ENCODE assay signal across 19 mouse cellular contexts in the genomic region with DNA sequence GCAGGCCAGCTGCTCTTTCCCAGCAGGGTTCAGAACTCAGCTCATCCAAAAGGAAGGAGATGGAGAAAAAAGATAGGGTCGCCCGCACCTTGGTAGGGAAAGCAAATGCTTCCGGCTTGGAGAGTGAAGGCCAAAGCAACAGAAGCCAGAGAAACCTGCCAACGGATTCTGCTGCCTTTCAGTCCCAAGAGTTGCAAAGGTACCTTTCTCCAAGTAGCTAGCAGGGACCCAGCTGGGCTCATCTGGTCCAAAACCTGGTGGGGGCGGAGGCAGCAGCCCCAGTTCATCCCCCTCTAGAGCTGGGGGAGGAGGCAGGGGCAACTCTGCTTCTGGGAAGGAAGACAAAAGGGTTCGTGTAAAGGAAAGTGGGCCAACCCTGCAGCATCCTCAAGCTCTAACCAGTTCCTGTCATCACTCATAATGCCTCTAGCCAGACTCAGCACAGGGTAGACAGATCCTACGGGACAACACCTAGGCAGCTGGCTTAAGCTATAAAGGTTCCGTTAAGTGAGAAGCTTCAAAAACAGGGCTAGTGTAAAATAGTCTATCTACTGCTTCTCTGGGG. TPM values are rescaled to one million over a fixed set of nuclear protein-coding genes. Genes with fewer than 3 reads are reported as not detected.
DNase-seq lines count a peak whose midpoint lies in the region; ATAC-seq and TF ChIP-seq lines count a peak whose summit lies in the region.
"Had no signal": no experiment of that assay in that cellular context is flagged by ENCODE, and none has a peak within 500 bp of the region (broad histone marks: within the 10 kb centered on the region; RNA-seq: fewer than 3 reads in every experiment).

No protein-coding gene starts in this region.

- no peak for ATAC-seq in lung, embryonic 15.5 days (ENCODE audit: borderline replicate concordance, extremely low read depth, low FRiP score, low TSS enrichment)
- ATAC-seq in intestine, postnatal 0 days: no peak

- H3K4me2 ChIP-seq in lung, embryonic 15.5 days: peak overlapping the region; percentile 42; the same call in 1 of the 2 replicates
- peak overlapping the region; percentile 51 for H3K4me2 ChIP-seq in intestine, postnatal 0 days (replicated peaks; ENCODE audit: low read depth)
- H3K4me2 ChIP-seq: neural tube, embryonic 15.5 days had no signal

- peak; percentile 86 for DNase-seq in heart, adult 11 months
- DNase-seq in heart, postnatal 14 days: no peak
- no peak for DNase-seq in lung, postnatal 10 days
- peak; percentile 72 for DNase-seq in thymus, postnatal 25 days
- DNase-seq in adrenal gland, postnatal 36 days: no peak
- no peak for DNase-seq in lung, postnatal 25 days (ENCODE audit: low spot score)
- DNase-seq: cerebellum, adult 11 months; gastrocnemius, postnatal 14 days; kidney, adult 8-10 months; layer of hippocampus, postnatal 36 days; lung, embryonic 14.5 days had no signal

- 34% methylated on average over 8 of the region's 8 CpGs for WGBS in lung, embryonic 15.5 days
- WGBS in intestine, postnatal 0 days: 51% methylated on average over 8 of the region's 8 CpGs

- intact Hi-C loops in heart, postnatal 14 days (cut with DNase I): no loop called here

- H3K4me3 ChIP-seq in lung, embryonic 15.5 days: no peak overlapping the region
- no peak overlapping the region for H3K4me3 ChIP-seq in intestine, postnatal 0 days (ENCODE audit: low read depth, low read length)
- H3K4me3 ChIP-seq: embryonic facial prominence, embryonic 12.5 days; hindbrain, embryonic 13.5 days; neural tube, embryonic 15.5 days had no signal

- no peaks in the 10 kb centered on the region for H3K36me3 ChIP-seq in lung, embryonic 15.5 days
- H3K36me3 ChIP-seq in intestine, postnatal 0 days (ENCODE audit: control insufficient read depth, insufficient read depth): peaks cover 7% of the 10 kb centered on the region; the same call in 1 of the 2 replicates
- H3K36me3 ChIP-seq: embryonic facial prominence, embryonic 12.5 days; heart, embryonic 13.5 days; hindbrain, embryonic 13.5 days; limb, embryonic 13.5 days; neural tube, embryonic 15.5 days had no signal

- H3K4me1 ChIP-seq in lung, embryonic 15.5 days: peaks cover 75% of the 10 kb centered on the region
- peaks cover 15% of the 10 kb centered on the region for H3K4me1 ChIP-seq in intestine, postnatal 0 days (replicated peaks; ENCODE audit: control insufficient read depth, insufficient read depth, low read length)

- no peak overlapping the region for H3K27ac ChIP-seq in lung, embryonic 15.5 days
- no peak overlapping the region for H3K27ac ChIP-seq in intestine, postnatal 0 days (ENCODE audit: low read depth, low read length)
- H3K27ac ChIP-seq: embryonic facial prominence, embryonic 12.5 days; heart, embryonic 13.5 days; hindbrain, embryonic 13.5 days; limb, embryonic 13.5 days; neural tube, embryonic 15.5 days; stomach, postnatal 0 days had no signal

- TF ChIP-seq CTCF in intestine, postnatal 0 days (IDR thresholded peaks at IDR 0.05; ENCODE audit: low read depth): no peak

- H3K9ac ChIP-seq in lung, embryonic 15.5 days: no peak overlapping the region
- H3K9ac ChIP-seq in intestine, postnatal 0 days (ENCODE audit: low read depth, low read length): no peak overlapping the region
- H3K9ac ChIP-seq: embryonic facial prominence, embryonic 12.5 days; hindbrain, embryonic 13.5 days; limb, embryonic 13.5 days; lung, embryonic 14.5 days; neural tube, embryonic 15.5 days had no signal

- H3K27me3 ChIP-seq in lung, embryonic 15.5 days: peaks cover 71% of the 10 kb centered on the region
- H3K27me3 ChIP-seq in intestine, postnatal 0 days (replicated peaks; ENCODE audit: control insufficient read depth, insufficient read depth, low read length): peaks cover 46% of the 10 kb centered on the region

- no peaks in the 10 kb centered on the region for H3K9me3 ChIP-seq in lung, embryonic 15.5 days
- no peaks in the 10 kb centered on the region for H3K9me3 ChIP-seq in intestine, postnatal 0 days (ENCODE audit: control insufficient read depth)
- H3K9me3 ChIP-seq: embryonic facial prominence, embryonic 12.5 days; heart, embryonic 13.5 days; hindbrain, embryonic 13.5 days; limb, embryonic 13.5 days; neural tube, embryonic 15.5 days had no signal

RNA-seq across cellular contexts. Expression of a gene that starts 3.9 kb away (rescaled TPM):
- total RNA-seq in heart, postnatal 14 days (2021): 10 to 100 TPM; 18.3 to 20.0 TPM
- 18.9 and 20.9 TPM in 2 replicates for polyA plus RNA-seq in lung, embryonic 15.5 days (2015; fragmentation: Nextera tagmentation; extraction: Ambion mirVana)
- polyA plus RNA-seq in intestine, postnatal 0 days (2015; fragmentation: Nextera tagmentation; extraction: Ambion mirVana): 19.9 and 23.2 TPM in 2 replicates
- total RNA-seq in adrenal gland, postnatal 36 days (2021): 10 to 100 TPM; 14.3 to 30.9 TPM

RNA-seq across cellular contexts. Expression of a gene that starts 8.8 kb away (rescaled TPM):
- 100 to 1,000 TPM; 172 to 179 TPM for total RNA-seq in heart, postnatal 14 days (2021)
- 0.32 and 0.84 TPM in 2 replicates for polyA plus RNA-seq in lung, embryonic 15.5 days (2015; fragmentation: Nextera tagmentation; extraction: Ambion mirVana)
- polyA plus RNA-seq in intestine, postnatal 0 days (2015; fragmentation: Nextera tagmentation; extraction: Ambion mirVana): 2.6 and 2.9 TPM in 2 replicates
- 100 to 1,000 TPM; 119 to 160 TPM for total RNA-seq in adrenal gland, postnatal 36 days (2021)
- polyA plus RNA-seq: embryonic facial prominence, embryonic 12.5 days; hindbrain, embryonic 13.5 days; lung, embryonic 14.5 days had no signal

RNA-seq across cellular contexts. Expression of a gene that starts 9.2 kb away (rescaled TPM):
- 10 to 100 TPM; 20.7 to 21.0 TPM for total RNA-seq in heart, postnatal 14 days (2021)
- 11.4 and 19.7 TPM in 2 replicates for polyA plus RNA-seq in lung, embryonic 15.5 days (2015; fragmentation: Nextera tagmentation; extraction: Ambion mirVana)
- polyA plus RNA-seq in intestine, postnatal 0 days (2015; fragmentation: Nextera tagmentation; extraction: Ambion mirVana): 7.5 and 8.1 TPM in 2 replicates
- 10 to 100 TPM; 11.3 to 19.3 TPM for total RNA-seq in adrenal gland, postnatal 36 days (2021)

Comparison
In these comparisons a context has a peak if more than half of its experiments do, and no peak if none do; other contexts are left out.
1. DNase-seq: peak in heart, adult 11 months (single experiment) and thymus, postnatal 25 days (single experiment); none in heart, postnatal 14 days (0 of 2), lung, postnatal 10 days (single experiment), adrenal gland, postnatal 36 days (0 of 2) and lung, postnatal 25 days (single experiment).